17 mouse cellular contexts compared by ENCODE assay signal in genomic region chr2:24774832-24775231, GRCm38 (mm10). TPM values are rescaled to one million over a fixed set of nuclear protein-coding genes. Genes with fewer than 3 reads are reported as not detected.
DNase-seq lines count a peak whose midpoint lies in the region; ATAC-seq and TF ChIP-seq lines count a peak whose summit lies in the region.
"Had no signal": no experiment of that assay in that cellular context is flagged by ENCODE, and none has a peak within 500 bp of the region (broad histone marks: within the 10 kb centered on the region; RNA-seq: fewer than 3 reads in every experiment).

No protein-coding gene starts in this region.

- peak; percentile 22; the same call in 1 of the 2 replicates for TF ChIP-seq CTCF in embryonic fibroblast, embryonic 13.5 days (IDR thresholded peaks at IDR 0.05; ENCODE audit: borderline replicate concordance, insufficient read depth, low read length)

- DNase-seq in frontal cortex, postnatal 14 days (ENCODE audit: low spot score in 2 of 2): no peak
- DNase-seq in left cerebral cortex, postnatal 4 days: peak; percentile 15
- no peak for DNase-seq in left cerebral cortex, adult 8-10 months (ENCODE audit: low spot score in 2 of 2)
- DNase-seq in ES-CJ7 (ENCODE audit: low read depth, low spot score): peak; percentile 20
- no peak for DNase-seq in spleen, postnatal 10 days (ENCODE audit: low spot score in 2 of 2)
- no peak for DNase-seq in adrenal gland, adult 2 months
- DNase-seq: adrenal gland, postnatal 14 days; gastrocnemius, postnatal 25 days; retina, postnatal 1 day; thymus, postnatal 14 days had no signal

- H3K4me3 ChIP-seq in embryonic fibroblast, embryonic 13.5 days (ENCODE audit: insufficient read depth, low read length): no peak overlapping the region
- H3K4me3 ChIP-seq: embryonic facial prominence, embryonic 13.5 days; forebrain, embryonic 13.5 days; hindbrain, embryonic 12.5 days; neural tube, embryonic 13.5 days had no signal

- TF ChIP-seq POLR2A in embryonic fibroblast, embryonic 13.5 days (IDR thresholded peaks at IDR 0.05; ENCODE audit: low read depth, low read length): no peak

- no peak overlapping the region for H3K27ac ChIP-seq in embryonic fibroblast, embryonic 13.5 days (ENCODE audit: insufficient read depth, low read length)
- H3K27ac ChIP-seq: embryonic facial prominence, embryonic 13.5 days; forebrain, embryonic 13.5 days; hindbrain, embryonic 12.5 days; neural tube, embryonic 13.5 days had no signal

- peak; percentile 74; the same call in 1 of the 2 replicates for ATAC-seq in frontal cortex, adult (ENCODE audit: low TSS enrichment)
- ATAC-seq: forebrain, embryonic 13.5 days had no signal

- intact Hi-C loops in left cerebral cortex, postnatal 4 days (cut with DNase I): no loop called here

- H3K4me1 ChIP-seq in embryonic fibroblast, embryonic 13.5 days (ENCODE audit: control insufficient read depth, insufficient read depth, low read length): no peaks in the 10 kb centered on the region
- H3K4me1 ChIP-seq: embryonic facial prominence, embryonic 13.5 days; forebrain, embryonic 13.5 days; neural tube, embryonic 13.5 days had no signal

RNA-seq across cellular contexts. Expression of gene Cacna1b, which starts 11.9 kb away (rescaled TPM):
- total RNA-seq in left cerebral cortex, postnatal 4 days (2021): 100 to 1,000 TPM; 113 to 119 TPM
- 10 to 100 TPM; 72.0 to 83.7 (median 80.1) TPM for total RNA-seq in left cerebral cortex, adult 8-10 months (2022)
- polyA plus RNA-seq in embryonic fibroblast, embryonic 13.5 days (2011; ENCODE audit: insufficient read length, low read depth, missing spikeins): 1.3 and 1.4 TPM in 2 replicates
- total RNA-seq in adrenal gland, adult 2 months (2021): 1 to 10 TPM; 2.0 to 2.5 TPM
- polyA plus RNA-seq in adrenal gland, adult 2 months (2012; rRNA removed): 8.1 and 10.4 TPM in 2 replicates
- total RNA-seq: liver, adult 2 months had no signal
- polyA plus RNA-seq: liver, adult 2 months had no signal

Comparison
In these comparisons a context has a peak if more than half of its experiments do, and no peak if none do; other contexts are left out.
1. DNase-seq: peak in left cerebral cortex, postnatal 4 days (single experiment) and ES-CJ7 (single experiment); none in frontal cortex, postnatal 14 days (0 of 2), left cerebral cortex, adult 8-10 months (0 of 2), spleen, postnatal 10 days (0 of 2) and adrenal gland, adult 2 months (single experiment).
2. RNA of gene Cacna1b, which starts 11.9 kb away (total RNA-seq): 113 to 119 TPM in left cerebral cortex, postnatal 4 days and 72.0 to 83.7 TPM in left cerebral cortex, adult 8-10 months; 2.0 to 2.5 TPM in adrenal gland, adult 2 months; every median in the first group is over 10 times any median in the second.